Mouse (Mus musculus): Measurements from ENCODE around the gene Rictor.

GRCm38 (mm10) chr15:6678479-6678878 is 29.7 kb upstream of the Rictor start:
- TF ChIP-seq TAL1 (IDR thresholded peaks at IDR 0.05; ENCODE audit: low read length) (no peak), GATA1 (IDR thresholded peaks at IDR 0.05; ENCODE audit: low read length) (no peak)
